Mouse (Mus musculus): ENCODE measurements around the gene Foxk1. TPM values are rescaled to one million over a fixed set of nuclear protein-coding genes. Genes with fewer than 3 reads are reported as not detected.

Gene Foxk1
- polyA plus RNA-seq, 1 experiment, result 12.4 TPM

DNA sequence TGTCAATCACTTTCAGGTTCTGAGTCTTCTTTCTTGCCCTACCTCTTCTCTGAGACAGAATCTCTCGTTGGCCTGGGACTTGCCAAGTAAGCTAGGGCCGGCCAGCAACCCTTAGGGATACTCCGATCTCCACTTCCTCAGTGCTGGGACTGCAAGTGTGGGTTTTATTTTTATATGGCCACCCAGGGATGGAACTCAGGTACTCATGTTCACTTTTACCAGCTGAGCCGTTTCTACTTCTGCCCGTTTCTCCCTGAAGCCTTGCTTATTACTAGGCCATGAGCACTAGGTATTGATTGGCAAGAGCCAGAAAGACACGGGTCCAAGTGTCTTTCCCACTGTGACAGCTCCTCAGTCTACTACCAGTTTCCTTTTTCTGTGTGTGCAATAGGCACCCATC is 61.7 kb downstream of the Foxk1 start:
- peak overlapping the region; percentile 65 for H3K27ac ChIP-seq (ENCODE audit: insufficient read depth, low read depth, low read length)
- no peaks in the 10 kb centered on the region for H3K27me3 ChIP-seq (replicated peaks; ENCODE audit: control insufficient read depth, insufficient read depth, low read length)
- H3K4me3 ChIP-seq (ENCODE audit: insufficient read depth, low read depth, low read length), result no peak overlapping the region
- TF ChIP-seq CTCF (conservative IDR thresholded peaks at IDR 0.05; ENCODE audit: insufficient read depth, insufficient read length, low read depth, low read length) (no peak), POLR2A (IDR thresholded peaks at IDR 0.05; ENCODE audit: low read depth, low read length) (no peak)
- H3K36me3 ChIP-seq (ENCODE audit: control insufficient read depth, insufficient read depth, low read length), result no peaks in the 10 kb centered on the region
- WGBS, result 82% methylated on average over 6 of the region's 6 CpGs
- H3K4me1 ChIP-seq (ENCODE audit: control insufficient read depth, insufficient read depth, low read length), result 0 out of 2 replicates have a peak, but pooled peaks cover 7% of the 10 kb centered on the region
- DNase-seq, result no peak

DNA sequence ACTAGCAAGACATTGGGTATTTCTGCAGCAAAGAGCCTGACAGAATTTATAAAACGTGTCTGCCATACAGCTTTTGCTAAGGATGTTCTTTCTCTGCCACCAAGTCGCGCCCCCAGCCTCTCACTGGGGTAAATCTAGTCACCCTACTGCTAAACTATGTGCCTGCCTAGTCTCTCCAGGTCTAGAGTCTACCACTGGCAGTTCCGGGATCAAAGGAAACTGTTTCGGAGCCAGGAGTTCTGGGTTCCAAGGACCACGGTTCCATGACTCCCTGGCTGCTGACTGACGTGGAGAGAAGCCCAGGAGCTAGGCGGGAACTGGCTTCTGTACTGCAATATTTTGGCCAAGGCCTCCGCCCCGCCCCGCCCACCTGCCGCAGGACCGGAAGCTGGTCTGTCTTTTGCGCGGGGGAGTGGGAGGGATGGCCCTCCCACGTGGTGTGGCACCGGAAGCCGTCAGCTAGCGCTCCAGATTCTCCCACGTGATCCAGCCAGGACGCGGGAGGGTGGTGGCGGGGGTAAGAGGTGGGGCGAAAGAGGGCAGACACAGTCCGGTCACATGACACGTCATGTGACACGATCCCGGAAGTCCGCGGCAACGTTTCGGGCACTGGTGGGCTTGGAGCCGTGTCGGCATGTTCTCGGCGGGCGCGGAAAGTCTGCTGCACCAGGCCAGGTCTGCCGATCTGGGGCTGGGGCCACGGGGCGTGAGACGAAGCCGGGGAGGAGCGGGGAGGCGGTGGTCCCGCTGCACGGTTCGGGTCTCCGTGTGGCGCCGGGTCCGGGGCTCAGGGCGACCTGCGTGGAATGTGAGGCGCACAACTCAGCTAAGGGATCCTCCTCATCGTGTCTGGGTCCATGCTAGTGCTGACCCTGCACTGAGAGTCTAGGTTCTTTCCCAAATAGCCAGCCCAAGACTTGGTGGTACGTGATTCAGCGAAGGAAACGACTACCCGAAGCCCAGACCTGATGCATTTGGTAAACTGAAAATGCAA is 62.5 kb downstream of the Foxk1 start, which contains the start of gene Ap5z1:
Ap5z1 (plus strand) TSS at position 484 of the 994 bp plus-strand sequence.
- TF ChIP-seq POLR2A (IDR thresholded peaks at IDR 0.05; ENCODE audit: low read depth, low read length) (peak; percentile 52), CTCF (conservative IDR thresholded peaks at IDR 0.05; ENCODE audit: insufficient read depth, insufficient read length, low read depth, low read length) (no peak)
- DNase-seq, result peak; percentile 98
- Histone ChIP-seq H3K27ac (ENCODE audit: insufficient read depth, low read depth, low read length) (peak within 1 kb of the TSS; percentile 65), H3K4me3 (ENCODE audit: insufficient read depth, low read depth, low read length) (peak within 1 kb of the TSS; percentile 70), H3K36me3 (ENCODE audit: control insufficient read depth, insufficient read depth, low read length) (no peaks in the 10 kb centered on the region), H3K4me1 (ENCODE audit: control insufficient read depth, insufficient read depth, low read length) (0 out of 2 replicates have a peak, but pooled peaks cover 7% of the 10 kb centered on the region), H3K27me3 (replicated peaks; ENCODE audit: control insufficient read depth, insufficient read depth, low read length) (no peaks in the 10 kb centered on the region)
- 1% methylated on average over 60 of the region's 60 CpGs for WGBS

DNA sequence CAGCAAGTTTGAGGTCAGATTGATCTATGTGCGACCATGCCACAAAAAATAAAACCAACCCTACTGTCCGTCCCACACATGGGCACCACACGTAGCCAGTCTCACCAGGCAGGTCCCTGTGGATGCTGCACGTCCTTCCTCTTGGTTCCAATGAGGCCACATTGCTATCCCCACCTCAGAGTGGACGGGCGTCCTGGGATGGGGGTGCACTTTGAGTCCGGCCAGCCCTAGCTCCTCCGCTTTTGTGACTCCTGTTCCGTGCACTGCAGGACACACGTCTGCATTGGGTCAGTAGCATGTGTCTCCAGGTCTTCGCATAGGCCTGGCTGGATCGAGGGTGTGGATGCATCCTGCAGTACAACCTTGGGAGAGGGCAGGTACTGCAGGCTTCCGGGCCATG is 67.1 kb downstream of the Foxk1 start:
- no peak overlapping the region for H3K4me3 ChIP-seq (ENCODE audit: insufficient read depth, low read depth, low read length)
- H3K27ac ChIP-seq (ENCODE audit: insufficient read depth, low read depth, low read length), result no peak overlapping the region
- H3K4me1 ChIP-seq (ENCODE audit: control insufficient read depth, insufficient read depth, low read length), result 0 out of 2 replicates have a peak, but pooled peaks cover 7% of the 10 kb centered on the region
- DNase-seq, result no peak
- no peaks in the 10 kb centered on the region for H3K27me3 ChIP-seq (replicated peaks; ENCODE audit: control insufficient read depth, insufficient read depth, low read length)
- H3K36me3 ChIP-seq (ENCODE audit: control insufficient read depth, insufficient read depth, low read length), result no peaks in the 10 kb centered on the region
- TF ChIP-seq POLR2A (IDR thresholded peaks at IDR 0.05; ENCODE audit: low read depth, low read length) (no peak), CTCF (conservative IDR thresholded peaks at IDR 0.05; ENCODE audit: insufficient read depth, insufficient read length, low read depth, low read length) (no peak)
- 96% methylated on average over 13 of the region's 13 CpGs for WGBS

DNA sequence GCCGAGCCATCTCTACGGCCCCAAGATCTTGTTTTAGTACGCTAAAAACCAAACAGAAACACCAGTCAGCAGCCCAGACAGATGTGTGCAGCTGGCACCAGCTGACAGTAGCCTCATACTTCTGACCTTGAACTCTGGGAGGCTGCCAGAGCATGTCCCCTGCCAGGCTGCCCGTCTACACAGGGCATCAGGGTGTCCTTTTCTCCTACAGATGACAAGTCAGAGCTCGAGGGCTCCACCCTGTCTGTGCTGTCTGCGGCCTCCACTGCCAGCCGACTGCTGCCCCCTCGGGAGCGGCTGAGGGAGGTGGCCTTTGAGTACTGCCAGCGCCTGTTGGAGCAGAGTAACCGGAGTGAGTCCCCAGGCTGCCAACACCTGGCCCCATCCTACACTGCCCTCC is 68.5 kb downstream of the Foxk1 start:
- TF ChIP-seq CTCF (conservative IDR thresholded peaks at IDR 0.05; ENCODE audit: insufficient read depth, insufficient read length, low read depth, low read length), result no peak
- TF ChIP-seq POLR2A (IDR thresholded peaks at IDR 0.05; ENCODE audit: low read depth, low read length), result no peak
- DNase-seq, result no peak
- 0 out of 2 replicates have a peak, but pooled peaks cover 2% of the 10 kb centered on the region for H3K4me1 ChIP-seq (ENCODE audit: control insufficient read depth, insufficient read depth, low read length)
- H3K4me3 ChIP-seq (ENCODE audit: insufficient read depth, low read depth, low read length), result no peak overlapping the region
- H3K27ac ChIP-seq (ENCODE audit: insufficient read depth, low read depth, low read length), result no peak overlapping the region
- WGBS, result 82% methylated on average over 11 of the region's 11 CpGs
- no peaks in the 10 kb centered on the region for H3K36me3 ChIP-seq (ENCODE audit: control insufficient read depth, insufficient read depth, low read length)
- H3K27me3 ChIP-seq (replicated peaks; ENCODE audit: control insufficient read depth, insufficient read depth, low read length), result no peaks in the 10 kb centered on the region

DNA sequence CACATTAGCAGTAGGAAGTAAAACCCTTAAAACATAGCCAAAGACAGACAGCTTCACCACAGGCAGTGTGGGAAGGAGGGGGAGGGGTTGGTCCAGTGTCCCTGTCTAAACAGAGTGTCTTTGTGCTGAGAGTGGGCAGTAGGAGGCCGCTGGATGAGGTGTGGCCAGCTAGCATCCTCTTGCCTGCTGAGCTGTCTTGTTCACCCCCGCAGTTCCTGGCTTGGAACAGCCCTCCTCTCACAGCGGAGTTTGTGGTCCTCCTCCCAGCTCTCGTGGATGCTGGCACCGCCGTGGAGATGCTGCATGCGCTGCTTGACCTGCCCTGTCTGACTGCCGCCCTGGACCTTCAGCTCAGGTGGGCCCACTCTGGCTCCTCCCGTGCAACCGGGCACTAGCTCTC is 72.4 kb downstream of the Foxk1 start:
- Histone ChIP-seq H3K36me3 (ENCODE audit: control insufficient read depth, insufficient read depth, low read length) (no peaks in the 10 kb centered on the region), H3K27me3 (replicated peaks; ENCODE audit: control insufficient read depth, insufficient read depth, low read length) (no peaks in the 10 kb centered on the region), H3K27ac (ENCODE audit: insufficient read depth, low read depth, low read length) (no peak overlapping the region), H3K4me1 (ENCODE audit: control insufficient read depth, insufficient read depth, low read length) (no peaks in the 10 kb centered on the region), H3K4me3 (ENCODE audit: insufficient read depth, low read depth, low read length) (no peak overlapping the region)
- TF ChIP-seq CTCF (conservative IDR thresholded peaks at IDR 0.05; ENCODE audit: insufficient read depth, insufficient read length, low read depth, low read length), result no peak
- no peak for TF ChIP-seq POLR2A (IDR thresholded peaks at IDR 0.05; ENCODE audit: low read depth, low read length)
- 77% methylated on average over 10 of the region's 10 CpGs for WGBS
- DNase-seq, result no peak

DNA sequence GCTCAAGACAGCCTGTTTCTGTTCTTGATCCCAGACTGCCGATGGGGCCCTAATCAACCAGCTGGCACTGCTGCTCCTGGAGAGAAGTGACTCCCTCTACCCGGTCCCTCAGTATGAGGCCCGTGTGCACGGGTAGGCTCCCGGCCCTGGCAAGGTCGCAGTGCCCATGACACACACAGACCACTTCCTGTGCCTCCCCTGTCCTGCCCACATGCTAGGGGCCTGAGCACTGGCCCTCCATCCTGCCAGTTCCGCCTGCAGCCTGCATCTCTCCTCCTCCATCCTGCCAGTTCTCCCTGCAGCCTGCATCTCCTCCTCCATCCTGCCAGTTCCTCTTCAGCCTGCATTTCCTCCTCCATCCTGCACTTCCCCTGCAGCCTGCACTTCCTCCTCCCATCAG is 74.4 kb downstream of the Foxk1 start:
- 76% methylated on average over 7 of the region's 7 CpGs for WGBS
- TF ChIP-seq CTCF (conservative IDR thresholded peaks at IDR 0.05; ENCODE audit: insufficient read depth, insufficient read length, low read depth, low read length), result no peak
- no peak for TF ChIP-seq POLR2A (IDR thresholded peaks at IDR 0.05; ENCODE audit: low read depth, low read length)

DNA sequence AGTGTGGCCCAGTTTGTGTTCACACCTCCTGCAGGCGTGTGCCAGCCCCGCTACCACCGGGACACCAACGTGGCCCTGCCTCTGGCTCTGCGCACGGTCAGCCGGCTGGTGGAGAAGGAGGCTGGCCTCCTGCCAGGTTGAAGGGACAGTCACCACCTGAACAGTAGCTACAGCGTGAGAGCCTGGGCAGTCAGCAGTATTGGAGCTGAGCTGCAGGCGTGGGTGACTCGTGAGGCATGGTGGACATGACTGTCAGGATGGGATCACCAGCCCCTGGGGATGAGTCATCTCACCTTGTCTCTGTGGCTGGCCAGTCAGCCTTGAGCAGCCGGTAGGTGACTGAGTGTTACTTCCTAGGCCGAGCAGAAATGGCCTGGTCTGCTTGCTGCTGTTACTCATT is 76.0 kb downstream of the Foxk1 start:
- H3K36me3 ChIP-seq (ENCODE audit: control insufficient read depth, insufficient read depth, low read length), result no peaks in the 10 kb centered on the region
- DNase-seq, result no peak
- no peaks in the 10 kb centered on the region for H3K4me1 ChIP-seq (ENCODE audit: control insufficient read depth, insufficient read depth, low read length)
- no peak for TF ChIP-seq CTCF (conservative IDR thresholded peaks at IDR 0.05; ENCODE audit: insufficient read depth, insufficient read length, low read depth, low read length)
- TF ChIP-seq POLR2A (IDR thresholded peaks at IDR 0.05; ENCODE audit: low read depth, low read length), result no peak
- H3K27me3 ChIP-seq (replicated peaks; ENCODE audit: control insufficient read depth, insufficient read depth, low read length), result no peaks in the 10 kb centered on the region
- no peak overlapping the region for H3K27ac ChIP-seq (ENCODE audit: insufficient read depth, low read depth, low read length)
- 65% methylated on average over 12 of the region's 12 CpGs for WGBS
- no peak overlapping the region for H3K4me3 ChIP-seq (ENCODE audit: insufficient read depth, low read depth, low read length)

More for the DNA sequence above, 74.4 kb downstream of the Foxk1 start:
- no peak overlapping the region for H3K27ac ChIP-seq (ENCODE audit: insufficient read depth, low read depth, low read length)
- no peak for DNase-seq
- H3K4me3 ChIP-seq (ENCODE audit: insufficient read depth, low read depth, low read length), result no peak overlapping the region
- H3K27me3 ChIP-seq (replicated peaks; ENCODE audit: control insufficient read depth, insufficient read depth, low read length), result no peaks in the 10 kb centered on the region
- no peaks in the 10 kb centered on the region for H3K4me1 ChIP-seq (ENCODE audit: control insufficient read depth, insufficient read depth, low read length)
- H3K36me3 ChIP-seq (ENCODE audit: control insufficient read depth, insufficient read depth, low read length), result no peaks in the 10 kb centered on the region

Data from kidney, adult 2 months (tissue).